Mouse (Mus musculus) forebrain, postnatal 0 days (tissue): ENCODE results near the gene Desi1. TPM values are rescaled to one million over a fixed set of nuclear protein-coding genes. Genes with fewer than 3 reads are reported as not detected.
"Not testable (repeated sequence)": the region's sequence is repeated elsewhere in the genome, so short reads cannot be mapped to it uniquely, and the experiment has no call there.

Experiments used
- ATAC-seq: fragments of 200-750 bp; cut with Nextera tagmentation; 2 replicates; pipeline ENCODE4 v1.8.0; 2017; ENCODE audit warnings: mild to moderate bottlenecking, moderate library complexity
- DNase-seq: peaks from one replicate; pipeline ENCODE4 v3.0.0-alpha.2; 2015
- H3K27ac ChIP-seq: fragments of 300-500 bp; sonication (generic); 2 replicates; pipeline ENCODE4 v1.5.1; 2014; ENCODE audit warnings: low read depth, mild to moderate bottlenecking, antibody characterized with exemption, low read length, moderate library complexity, mixed read lengths
- H3K27me3 ChIP-seq: fragments of 300-500 bp; sonication (generic); 2 replicates; pipeline ENCODE4 v1.6.1; 2014; ENCODE audit warnings: mild to moderate bottlenecking, low read length, mixed read lengths; ENCODE audit not compliant: insufficient read depth
- H3K36me3 ChIP-seq: fragments of 300-500 bp; sonication (generic); 2 replicates; pipeline ENCODE4 v1.6.1; 2014; ENCODE audit warnings: mild to moderate bottlenecking, moderate library complexity; ENCODE audit not compliant: insufficient read depth
- H3K4me1 ChIP-seq: fragments of 300-500 bp; sonication (generic); 2 replicates; pipeline ENCODE4 v1.6.1; 2014; ENCODE audit warnings: antibody characterized with exemption; ENCODE audit not compliant: insufficient read depth
- H3K4me2 ChIP-seq: fragments of 300-500 bp; sonication (generic); 2 replicates; pipeline ENCODE4 v1.6.1; 2014; ENCODE audit warnings: low read depth, mild to moderate bottlenecking, moderate library complexity
- H3K4me3 ChIP-seq: fragments of 300-500 bp; sonication (generic); 2 replicates; pipeline ENCODE4 v1.5.1; 2014; ENCODE audit warnings: low read depth, low read length, mixed read lengths
- H3K9ac ChIP-seq: fragments of 300-500 bp; sonication (generic); 2 replicates; pipeline ENCODE4 v1.6.1; 2014; ENCODE audit warnings: mild to moderate bottlenecking
- H3K9me3 ChIP-seq: fragments of 300-500 bp; sonication (generic); 2 replicates; pipeline ENCODE4 v1.6.1; 2016; ENCODE audit warnings: low read length
- CTCF ChIP-seq: sonication (generic); IDR thresholded peaks from 2 replicates; pipeline ENCODE4 v1.5.1; 2016; ENCODE audit warnings: antibody characterized with exemption, control low read depth, low read depth
- WGBS: fragments of 180-500 bp; shearing (Covaris S2); extraction: QIAGEN DNeasy Blood & Tissue Kit; methylation state at CpG from one replicate; pipeline ENCODE4 v1.1.7; 2014; 5-methylcytosine and 5-hydroxymethylcytosine counted together
- polyA plus RNA-seq: library from polyadenylated mRNA; unstranded; fragments of >200 nt; fragmentation: Nextera tagmentation; extraction: Ambion mirVana; gene quantifications from 2 replicates; pipeline ENCODE4 v1.2.1, GENCODE M21; 2015
- total RNA-seq: library from RNA; depleted of rRNA; stranded (reverse); fragments of >200 nt; gene quantifications from 2 replicates; pipeline ENCODE4 v1.2.3, GENCODE M21; 2014

Desi1 gene
- total and polyA plus RNA-seq, 2 experiments from 2014 or later = 21.2 to 40.1 TPM

DNA sequence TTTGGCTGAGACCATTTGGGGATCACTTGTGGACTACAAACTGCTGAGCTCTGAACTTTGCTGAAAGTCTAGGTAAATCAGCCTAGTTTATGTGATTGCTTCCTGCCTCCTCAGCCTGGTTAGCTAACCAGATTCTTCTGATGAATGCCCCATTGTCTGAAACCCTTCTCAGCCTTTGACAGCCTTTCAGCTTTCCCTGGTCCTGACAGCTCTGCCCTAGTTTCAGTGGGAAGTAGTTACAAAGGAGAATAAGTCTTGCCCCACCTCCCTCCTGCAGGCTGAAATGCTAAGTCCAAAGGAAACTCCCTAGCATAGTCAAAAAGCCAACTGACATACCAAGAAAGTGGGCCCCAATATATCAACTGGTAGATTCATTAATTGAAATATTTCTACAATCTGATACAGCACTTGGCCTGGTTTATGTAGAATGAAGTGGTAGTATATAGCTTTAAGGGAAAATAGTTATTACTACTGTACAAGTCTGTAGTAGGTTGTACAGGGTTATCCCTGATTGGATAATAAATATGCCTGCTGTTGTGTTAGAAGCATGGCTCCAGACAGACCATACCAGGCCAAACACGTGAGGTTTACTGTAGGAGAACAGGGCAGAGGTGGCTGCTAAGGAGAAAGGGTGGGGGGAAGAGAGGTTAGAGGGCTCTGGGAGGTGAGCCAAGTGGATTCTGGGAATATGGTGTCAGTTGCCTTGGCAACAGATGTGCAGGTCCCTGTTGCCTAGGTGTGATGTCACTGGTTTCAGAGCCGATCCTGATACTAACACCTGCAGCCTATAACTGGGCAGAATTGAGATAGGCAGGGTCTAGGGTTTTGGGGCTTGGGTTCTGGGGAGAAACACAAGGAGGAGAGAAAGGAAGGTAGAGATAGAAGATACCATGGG, 48.1 kb downstream of the Desi1 start:
- no peaks in the 10 kb centered on the region for H3K9me3 ChIP-seq
- DNase-seq = peak; percentile 32
- peak overlapping the region; percentile 15; the same call in 1 of the 2 replicates for H3K27ac ChIP-seq

GRCm38 (mm10) chr15:81982173-81982572, 51.5 kb downstream of the Desi1 start:
- Histone ChIP-seq H3K4me3 (no peak overlapping the region), H3K36me3 (no peaks in the 10 kb centered on the region)

More for the DNA sequence above, 48.1 kb downstream of the Desi1 start:
- ATAC-seq = peak; percentile 67
- H3K4me1 ChIP-seq = no peaks in the 10 kb centered on the region; the same call in 1 of the 2 replicates
- H3K27me3 ChIP-seq = no peaks in the 10 kb centered on the region
- no peak overlapping the region for H3K4me3 ChIP-seq
- no peaks in the 10 kb centered on the region for H3K36me3 ChIP-seq
- H3K4me2 ChIP-seq = no peak overlapping the region
- no peak for TF ChIP-seq CTCF
- 29% methylated on average over 2 of the region's 2 CpGs for WGBS
- H3K9ac ChIP-seq = no peak overlapping the region

DNA sequence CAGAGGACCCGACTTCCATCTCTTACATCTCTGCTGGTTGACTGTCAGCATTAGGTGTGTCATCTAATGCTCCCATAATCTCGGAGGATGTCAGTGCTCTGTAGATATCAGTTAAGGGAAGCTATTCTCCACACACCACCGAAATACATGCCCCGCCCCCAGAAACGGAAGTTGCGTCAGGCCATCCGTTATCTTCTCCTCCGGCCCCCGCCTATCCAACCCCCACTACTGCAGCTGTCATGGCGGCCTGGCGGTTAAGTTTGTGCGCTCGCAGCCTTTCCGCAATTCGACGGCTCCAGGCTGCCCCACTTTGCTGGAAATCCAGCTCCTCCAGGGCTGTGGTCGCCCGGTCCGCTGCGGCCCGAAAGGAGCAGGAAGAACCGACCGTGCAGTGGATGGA, 53.3 kb downstream of the Desi1 start, which contains the start of gene 1700029P11Rik:
TSS of gene 1700029P11Rik (plus strand) at position 220 of the 400 bp plus-strand sequence.
- Histone ChIP-seq H3K36me3 (no peaks in the 10 kb centered on the region), H3K4me3 (no peak within 1 kb of the TSS), H3K27me3 (no peaks in the 10 kb centered on the region), H3K9ac (no peak within 1 kb of the TSS), H3K9me3 (no peaks in the 10 kb centered on the region), H3K4me1 (no peaks in the 10 kb centered on the region), H3K4me2 (no peak within 1 kb of the TSS), H3K27ac (no peak within 1 kb of the TSS)
- TF ChIP-seq CTCF = no peak
- no peak for DNase-seq
- WGBS = 97% methylated on average over 23 of the region's 23 CpGs
- ATAC-seq = no peak

More at GRCm38 (mm10) chr15:81982173-81982572, 51.5 kb downstream of the Desi1 start:
- Histone ChIP-seq H3K4me1 (no peaks in the 10 kb centered on the region; the same call in 1 of the 2 replicates), H3K27ac (no peak overlapping the region), H3K9me3 (no peaks in the 10 kb centered on the region), H3K4me2 (no peak overlapping the region), H3K9ac (no peak overlapping the region), H3K27me3 (no peaks in the 10 kb centered on the region)
- DNase-seq = no peak
- WGBS = 60% methylated on average over 1 of the region's 1 CpGs
- TF ChIP-seq CTCF = no peak
- ATAC-seq = no peak

GRCm38 (mm10) chr15:81975156-81975555, 58.5 kb downstream of the Desi1 start:
- H3K9me3 ChIP-seq, H3K36me3 ChIP-seq, ATAC-seq, H3K4me3 ChIP-seq, H3K27ac ChIP-seq, H3K4me2 ChIP-seq, H3K4me1 ChIP-seq, H3K27me3 ChIP-seq, DNase-seq, H3K9ac ChIP-seq: not testable (repeated sequence)
- WGBS = 91% methylated on average over 8 of the region's 8 CpGs

DNA sequence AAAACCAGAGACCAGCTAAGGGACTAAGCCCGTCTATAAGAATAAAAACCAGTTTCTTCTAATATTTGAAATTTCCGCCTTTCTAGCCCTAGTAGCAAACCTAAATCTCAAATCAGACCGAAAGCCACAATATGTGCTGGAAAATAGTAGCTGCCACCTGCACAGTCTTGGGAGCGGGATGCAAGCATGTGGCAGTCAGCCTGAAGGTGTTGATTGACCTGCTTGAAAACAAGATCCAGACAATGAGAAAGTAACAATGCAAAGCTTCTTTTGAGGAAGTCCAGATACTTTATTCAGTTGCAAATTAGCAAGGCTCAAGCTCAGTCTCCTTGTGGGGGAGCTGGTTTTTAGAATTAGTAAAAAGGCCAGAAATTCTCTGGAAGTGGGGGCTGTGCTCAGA, 63.2 kb downstream of the Desi1 start:
- not testable (repeated sequence) for DNase-seq, ATAC-seq, H3K4me1 ChIP-seq, H3K9ac ChIP-seq, H3K27me3 ChIP-seq, H3K9me3 ChIP-seq, H3K4me3 ChIP-seq, H3K36me3 ChIP-seq, H3K27ac ChIP-seq, H3K4me2 ChIP-seq
- WGBS = 66% methylated on average over 4 of the region's 4 CpGs

GRCm38 (mm10) chr15:81969635-81970034, 64.0 kb downstream of the Desi1 start:
- not testable (repeated sequence) for H3K4me2 ChIP-seq, H3K27ac ChIP-seq, DNase-seq, ATAC-seq, H3K9me3 ChIP-seq, H3K27me3 ChIP-seq, H3K9ac ChIP-seq, H3K4me3 ChIP-seq, H3K4me1 ChIP-seq, H3K36me3 ChIP-seq
- 47% methylated on average over 6 of the region's 6 CpGs for WGBS

DNA sequence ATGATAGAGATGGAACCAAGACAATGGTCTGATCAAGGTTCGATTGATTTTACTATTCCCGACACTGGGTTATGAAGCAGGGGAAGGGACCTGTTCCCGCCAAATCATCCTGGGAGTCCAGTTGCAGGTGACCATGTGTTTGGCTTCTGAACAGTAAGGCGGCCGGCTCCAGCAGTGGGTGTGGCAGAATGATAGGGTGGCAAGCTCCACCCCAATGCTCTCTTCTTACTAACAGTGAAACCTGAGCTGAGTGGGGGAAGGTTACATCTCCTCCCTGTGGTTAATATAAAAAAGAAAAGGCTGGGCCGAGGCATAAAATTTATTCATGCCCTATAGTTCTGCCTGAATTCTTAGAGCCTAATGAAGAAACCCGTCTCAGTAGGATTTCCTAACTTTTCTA, 64.5 kb downstream of the Desi1 start:
- WGBS = 60% methylated on average over 7 of the region's 7 CpGs
- no peak for DNase-seq
- Histone ChIP-seq H3K36me3 (no peaks in the 10 kb centered on the region), H3K4me3 (no peak overlapping the region), H3K9me3 (no peaks in the 10 kb centered on the region), H3K9ac (no peak overlapping the region), H3K27me3 (no peaks in the 10 kb centered on the region), H3K27ac (no peak overlapping the region), H3K4me1 (no peaks in the 10 kb centered on the region), H3K4me2 (no peak overlapping the region)
- no peak for ATAC-seq
- TF ChIP-seq CTCF = no peak
